Mouse (Mus musculus) forebrain, embryonic 15.5 days (tissue): Measurements from ENCODE around the gene Arid1b. TPM values are rescaled to one million over a fixed set of nuclear protein-coding genes. Genes with fewer than 3 reads are reported as not detected.

Source experiments
- ATAC-seq: fragments of 200-750 bp; cut with Nextera tagmentation; replicated peaks from 2 replicates; pipeline ENCODE4 v1.8.0; 2017; ENCODE audit warnings: mild to moderate bottlenecking, moderate TSS enrichment, moderate library complexity
- H3K27ac ChIP-seq: fragments of 300-500 bp; sonication (generic); replicated peaks from 2 replicates; pipeline ENCODE4 v1.5.1; 2015; ENCODE audit warnings: mild to moderate bottlenecking, inconsistent platforms
- H3K27me3 ChIP-seq: fragments of 300-500 bp; sonication (generic); 2 replicates; pipeline ENCODE4 v1.6.1; 2015; ENCODE audit warnings: inconsistent platforms
- H3K36me3 ChIP-seq: fragments of 300-500 bp; sonication (generic); 2 replicates; pipeline ENCODE4 v1.6.1; 2015; ENCODE audit warnings: mild to moderate bottlenecking, inconsistent platforms
- H3K4me1 ChIP-seq: fragments of 300-500 bp; sonication (generic); 2 replicates; pipeline ENCODE4 v1.6.1; 2015; ENCODE audit warnings: inconsistent platforms
- H3K4me2 ChIP-seq: fragments of 300-500 bp; sonication (generic); replicated peaks from 2 replicates; pipeline ENCODE4 v1.6.1; 2015; ENCODE audit warnings: mild to moderate bottlenecking, inconsistent platforms
- H3K4me3 ChIP-seq: fragments of 300-500 bp; sonication (generic); 2 replicates; pipeline ENCODE4 v1.5.1; 2015; ENCODE audit warnings: mild to moderate bottlenecking, inconsistent platforms
- H3K9ac ChIP-seq: fragments of 300-500 bp; sonication (generic); replicated peaks from 2 replicates; pipeline ENCODE4 v1.6.1; 2015; ENCODE audit warnings: mild to moderate bottlenecking, inconsistent platforms
- H3K9me3 ChIP-seq: fragments of 300-500 bp; sonication (generic); 2 replicates; pipeline ENCODE4 v1.6.1; 2016; ENCODE audit warnings: inconsistent platforms
- WGBS: fragments of 180-500 bp; shearing (Covaris S2); methylation state at CpG from one replicate; pipeline ENCODE4 v1.1.7; 2015; ENCODE audit warnings: mixed read lengths; 5-methylcytosine and 5-hydroxymethylcytosine counted together
- polyA plus RNA-seq: library from polyadenylated mRNA; unstranded; fragments of >200 nt; fragmentation: Nextera tagmentation; extraction: Ambion mirVana; gene quantifications from 2 replicates; pipeline ENCODE4 v1.2.1, GENCODE M21; 2015

Gene Arid1b
- polyA plus RNA-seq, 1 experiment from 2014 or later, result 14.8 TPM

GRCm38 (mm10) chr17:4996814-4997549, 2.9 kb downstream of the Arid1b start:
- Histone ChIP-seq H3K27ac (peak overlapping the region; percentile 100), H3K9ac (peak overlapping the region; percentile 100), H3K4me1 (peaks cover 46% of the 10 kb centered on the region), H3K27me3 (no peaks in the 10 kb centered on the region), H3K9me3 (no peaks in the 10 kb centered on the region), H3K4me3 (peak overlapping the region; percentile 96), H3K36me3 (no peaks in the 10 kb centered on the region), H3K4me2 (peak overlapping the region; percentile 60)
- under 1% methylated on average over 20 of the region's 20 CpGs for whole genome bisulfite sequencing
- ATAC-seq, result no peak

- Histone ChIP-seq H3K4me1 (peaks cover 51% of the 10 kb centered on the region), H3K36me3 (no peaks in the 10 kb centered on the region), H3K4me3 (peak overlapping the region; percentile 96), H3K27me3 (no peaks in the 10 kb centered on the region), H3K27ac (no peak overlapping the region), H3K9me3 (no peaks in the 10 kb centered on the region), H3K4me2 (peak overlapping the region; percentile 60), H3K9ac (no peak overlapping the region)
- 25% methylated on average over 3 of the region's 3 CpGs for WGBS
- no peak for ATAC-seq
Measured at GRCm38 (mm10) chr17:4997968-4998367, 3.8 kb downstream of the Arid1b start.

DNA sequence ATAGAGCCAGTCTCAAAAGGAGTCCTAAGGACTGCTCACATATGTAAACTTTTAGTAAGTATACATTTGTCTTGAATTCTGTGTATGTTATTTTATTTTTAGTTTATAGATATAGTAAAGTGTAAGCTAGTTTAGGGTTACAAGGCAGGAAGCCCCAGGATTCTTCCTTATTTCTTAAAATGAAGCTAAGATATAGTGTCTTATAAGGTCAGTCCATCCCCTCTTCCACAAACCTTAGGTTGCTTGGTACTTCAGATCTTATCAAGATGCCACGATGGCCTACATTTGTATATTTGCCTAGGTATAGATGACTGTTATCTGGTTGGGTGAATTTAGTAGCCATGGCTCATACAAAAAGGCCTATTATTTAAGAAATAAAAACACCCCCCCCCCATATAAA, 5.1 kb downstream of the Arid1b start:
- peaks cover 57% of the 10 kb centered on the region for H3K4me1 ChIP-seq
- H3K27ac ChIP-seq, result no peak overlapping the region
- 86% methylated on average over 1 of the region's 1 CpGs for WGBS
- ATAC-seq, result no peak
- H3K4me3 ChIP-seq, result no peak overlapping the region
- peak overlapping the region; percentile 31; the same call in 1 of the 2 replicates for H3K4me2 ChIP-seq
- H3K36me3 ChIP-seq, result no peaks in the 10 kb centered on the region
- H3K27me3 ChIP-seq, result no peaks in the 10 kb centered on the region
- no peak overlapping the region for H3K9ac ChIP-seq
- no peaks in the 10 kb centered on the region for H3K9me3 ChIP-seq

DNA sequence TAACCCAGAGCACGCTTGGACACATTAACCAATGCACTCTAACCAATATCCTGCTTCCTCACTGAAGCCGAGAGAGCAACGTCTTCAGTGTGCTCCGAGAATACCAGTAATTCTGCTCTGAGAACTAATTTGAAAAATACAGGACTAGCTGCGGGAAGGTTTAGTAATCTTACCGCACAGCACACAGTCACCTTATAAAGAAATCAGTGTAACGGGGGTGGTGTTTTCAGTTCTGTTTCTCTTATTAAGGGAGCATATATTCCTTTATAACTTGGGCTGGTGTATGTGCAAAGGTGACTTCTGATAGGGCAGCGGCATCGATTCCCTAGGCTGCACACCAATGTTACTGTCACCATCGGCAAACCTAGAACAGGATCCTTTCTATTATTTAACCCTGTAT, 5.9 kb downstream of the Arid1b start:
- 0 out of 2 replicates have a peak overlapping the region, but pooled peaks have one; percentile 15 for H3K9ac ChIP-seq
- no peaks in the 10 kb centered on the region for H3K36me3 ChIP-seq
- no peak overlapping the region for H3K27ac ChIP-seq
- peak overlapping the region; percentile 31 for H3K4me2 ChIP-seq
- no peaks in the 10 kb centered on the region for H3K9me3 ChIP-seq
- peak overlapping the region; percentile 28 for H3K4me3 ChIP-seq
- no peaks in the 10 kb centered on the region for H3K27me3 ChIP-seq
- H3K4me1 ChIP-seq, result peaks cover 64% of the 10 kb centered on the region
- WGBS, result 52% methylated on average over 10 of the region's 10 CpGs
- no peak for ATAC-seq

DNA sequence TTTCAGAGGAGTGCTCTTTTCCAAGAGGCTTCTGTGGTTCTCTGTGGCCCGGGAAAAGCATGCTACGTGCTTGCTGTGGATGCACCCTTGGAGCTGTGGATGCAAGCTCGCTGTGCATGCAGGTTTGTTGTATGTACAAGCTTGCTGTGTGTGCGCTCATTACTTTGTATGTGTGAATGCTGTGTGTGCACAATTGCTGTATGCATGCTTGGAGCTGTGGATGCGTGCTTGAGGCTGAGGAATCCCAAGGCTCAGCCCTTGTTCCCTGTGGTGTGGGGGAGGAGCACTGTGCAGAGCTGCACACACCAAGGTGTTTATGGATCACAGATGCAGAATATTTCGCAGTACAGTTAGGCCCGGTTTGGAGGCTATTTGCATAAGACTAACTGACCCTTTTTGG, 6.7 kb downstream of the Arid1b start:
- peak overlapping the region; percentile 38 for H3K4me2 ChIP-seq
- no peaks in the 10 kb centered on the region for H3K9me3 ChIP-seq
- peaks cover 70% of the 10 kb centered on the region for H3K4me1 ChIP-seq
- no peak for ATAC-seq
- H3K9ac ChIP-seq, result peak overlapping the region; percentile 24
- WGBS, result 23% methylated on average over 7 of the region's 7 CpGs
- H3K4me3 ChIP-seq, result peak overlapping the region; percentile 17; the same call in 1 of the 2 replicates
- no peaks in the 10 kb centered on the region for H3K36me3 ChIP-seq
- no peak overlapping the region for H3K27ac ChIP-seq
- no peaks in the 10 kb centered on the region for H3K27me3 ChIP-seq

GRCm38 (mm10) chr17:5001531-5002131, 7.5 kb downstream of the Arid1b start:
- no peak overlapping the region for H3K9ac ChIP-seq
- no peak for ATAC-seq
- H3K9me3 ChIP-seq, result no peaks in the 10 kb centered on the region
- WGBS, result 49% methylated on average over 9 of the region's 9 CpGs
- no peaks in the 10 kb centered on the region for H3K27me3 ChIP-seq
- no peak overlapping the region for H3K4me3 ChIP-seq
- no peak overlapping the region for H3K27ac ChIP-seq
- peaks cover 75% of the 10 kb centered on the region for H3K4me1 ChIP-seq
- H3K4me2 ChIP-seq, result no peak overlapping the region
- H3K36me3 ChIP-seq, result no peaks in the 10 kb centered on the region

- Histone ChIP-seq H3K9ac (no peak overlapping the region), H3K4me1 (peaks cover 87% of the 10 kb centered on the region), H3K27me3 (no peaks in the 10 kb centered on the region), H3K4me2 (0 out of 2 replicates have a peak overlapping the region, but pooled peaks have one; percentile 14), H3K9me3 (no peaks in the 10 kb centered on the region), H3K27ac (0 out of 2 replicates have a peak overlapping the region, but pooled peaks have one; percentile 23), H3K36me3 (no peaks in the 10 kb centered on the region), H3K4me3 (no peak overlapping the region)
- ATAC-seq, result no peak
- 60% methylated on average over 10 of the region's 10 CpGs for WGBS
Measured at GRCm38 (mm10) chr17:5002937-5003508, 8.9 kb downstream of the Arid1b start.

DNA sequence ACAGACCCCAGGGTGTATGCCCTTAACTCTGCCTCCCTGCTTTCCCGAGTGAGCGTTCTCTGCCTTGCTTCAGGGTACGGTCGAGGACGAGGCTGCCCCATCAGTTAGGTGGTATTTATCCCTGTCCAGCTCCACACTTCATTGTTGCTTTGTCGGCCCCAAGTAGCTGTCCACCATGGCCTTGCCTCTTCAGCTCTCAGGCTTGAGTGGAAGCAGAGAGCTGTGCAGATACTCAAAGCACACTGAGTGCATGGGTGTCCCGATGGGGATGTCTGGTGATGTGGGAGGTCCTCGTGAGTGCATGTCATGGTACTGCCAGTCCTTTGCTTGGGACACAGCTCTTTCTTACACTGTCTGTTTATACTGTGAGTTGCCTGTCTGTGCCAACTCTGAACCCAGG, 10.1 kb downstream of the Arid1b start:
- WGBS, result 45% methylated on average over 8 of the region's 8 CpGs
- no peak overlapping the region for H3K4me3 ChIP-seq
- H3K27me3 ChIP-seq, result no peaks in the 10 kb centered on the region
- no peak overlapping the region for H3K27ac ChIP-seq
- H3K36me3 ChIP-seq, result no peaks in the 10 kb centered on the region
- H3K9ac ChIP-seq, result no peak overlapping the region
- no peak for ATAC-seq
- H3K4me2 ChIP-seq, result no peak overlapping the region
- peaks cover 92% of the 10 kb centered on the region for H3K4me1 ChIP-seq
- no peaks in the 10 kb centered on the region for H3K9me3 ChIP-seq

DNA sequence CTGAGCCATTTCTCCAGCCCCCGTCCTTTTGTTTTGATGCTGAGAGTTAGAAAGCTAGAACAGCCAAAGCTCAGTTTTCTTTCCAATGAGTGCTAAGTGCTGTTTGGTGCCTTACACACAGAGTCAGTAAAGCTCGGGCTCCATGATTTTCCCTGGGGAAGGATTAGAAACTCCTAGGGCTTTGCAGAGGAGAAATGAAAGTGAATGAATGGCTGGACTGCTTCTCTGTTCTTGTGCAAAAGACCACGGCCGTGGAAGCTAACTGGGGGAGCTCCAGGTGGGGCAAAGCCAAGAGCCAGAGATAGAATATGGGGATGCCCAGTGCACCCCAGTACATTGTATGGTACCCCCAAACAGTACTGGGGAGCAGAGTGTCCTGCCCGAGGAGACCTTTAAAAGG, 10.6 kb downstream of the Arid1b start:
- Histone ChIP-seq H3K4me2 (no peak overlapping the region), H3K4me1 (peaks cover 93% of the 10 kb centered on the region), H3K27me3 (no peaks in the 10 kb centered on the region), H3K36me3 (no peaks in the 10 kb centered on the region), H3K9me3 (no peaks in the 10 kb centered on the region), H3K9ac (no peak overlapping the region), H3K27ac (no peak overlapping the region), H3K4me3 (no peak overlapping the region)
- no peak for ATAC-seq
- 37% methylated on average over 5 of the region's 5 CpGs for WGBS

DNA sequence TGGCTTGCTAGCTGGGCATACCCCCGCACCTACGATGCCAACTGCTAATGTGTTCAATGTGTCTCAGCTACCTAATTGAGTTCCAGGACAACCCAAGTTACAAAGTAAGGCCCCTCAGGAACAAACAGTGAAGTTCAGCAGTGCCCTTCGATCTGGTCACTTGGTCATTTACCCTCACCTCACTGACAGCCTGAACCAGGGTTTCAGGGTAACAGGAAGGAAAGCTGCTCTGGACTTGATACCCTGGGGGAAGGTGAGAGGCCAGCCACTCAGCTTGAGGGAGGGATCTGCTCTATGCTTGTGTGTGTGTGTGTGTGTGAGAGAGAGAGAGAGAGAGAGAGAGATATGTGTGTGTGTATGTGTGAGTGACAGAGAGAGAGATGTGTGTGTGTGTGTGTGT, 11.2 kb downstream of the Arid1b start:
- no peaks in the 10 kb centered on the region for H3K36me3 ChIP-seq
- peaks cover 93% of the 10 kb centered on the region for H3K4me1 ChIP-seq
- no peak overlapping the region for H3K4me3 ChIP-seq
- H3K27ac ChIP-seq, result no peak overlapping the region
- no peak overlapping the region for H3K9ac ChIP-seq
- 86% methylated on average over 3 of the region's 3 CpGs for WGBS
- no peak for ATAC-seq
- H3K27me3 ChIP-seq, result no peaks in the 10 kb centered on the region
- H3K4me2 ChIP-seq, result no peak overlapping the region
- H3K9me3 ChIP-seq, result no peaks in the 10 kb centered on the region

DNA sequence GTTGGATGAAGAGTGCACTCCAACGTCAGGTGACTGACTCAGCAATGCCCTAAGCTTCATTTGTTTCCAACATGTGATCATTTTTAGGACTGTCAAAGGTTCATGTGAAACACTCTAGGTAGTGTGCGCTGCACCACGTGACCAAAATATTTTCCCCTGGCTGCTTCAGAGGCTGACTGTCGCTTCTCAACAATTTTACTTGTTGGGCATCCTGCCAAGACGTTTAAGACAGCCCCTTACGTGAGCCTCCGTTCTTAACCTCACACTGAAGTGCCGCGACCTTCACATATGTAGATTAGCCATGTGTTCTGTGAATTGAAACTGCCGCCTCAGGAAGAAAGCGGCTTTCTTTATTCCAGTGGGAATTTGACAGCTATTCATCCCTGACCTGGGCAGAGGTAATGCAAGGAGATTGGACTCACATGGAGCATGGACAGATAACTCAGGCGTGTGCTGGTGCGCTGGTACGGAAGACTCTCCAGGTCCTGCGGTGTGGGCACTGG, 13.1 kb downstream of the Arid1b start:
- no peaks in the 10 kb centered on the region for H3K36me3 ChIP-seq
- H3K9me3 ChIP-seq, result no peaks in the 10 kb centered on the region
- H3K4me3 ChIP-seq, result peak overlapping the region; percentile 8
- 3% methylated on average over 15 of the region's 15 CpGs for WGBS
- H3K27ac ChIP-seq, result no peak overlapping the region
- no peak overlapping the region for H3K9ac ChIP-seq
- H3K4me2 ChIP-seq, result peak overlapping the region; percentile 23
- H3K27me3 ChIP-seq, result no peaks in the 10 kb centered on the region
- H3K4me1 ChIP-seq, result peaks cover 79% of the 10 kb centered on the region
- ATAC-seq, result peak; percentile 66

GRCm38 (mm10) chr17:5008236-5008635, 14.1 kb downstream of the Arid1b start:
- H3K27me3 ChIP-seq, result no peaks in the 10 kb centered on the region
- WGBS, result 9% methylated on average over 10 of the region's 10 CpGs
- H3K4me3 ChIP-seq, result no peak overlapping the region
- no peak overlapping the region; the same call in 1 of the 2 replicates for H3K27ac ChIP-seq
- H3K9ac ChIP-seq, result no peak overlapping the region; the same call in 1 of the 2 replicates
- ATAC-seq, result 0 out of 2 replicates have a peak, but pooled peaks have one; percentile 28
- no peaks in the 10 kb centered on the region for H3K36me3 ChIP-seq
- H3K9me3 ChIP-seq, result no peaks in the 10 kb centered on the region
- H3K4me1 ChIP-seq, result peaks cover 75% of the 10 kb centered on the region
- H3K4me2 ChIP-seq, result peak overlapping the region; percentile 23; the same call in 1 of the 2 replicates
